Mouse (Mus musculus) gonadal fat pad, adult 2 months (tissue): ENCODE measurements around the gene Tssk6. TPM values are rescaled to one million over a fixed set of nuclear protein-coding genes. Genes with fewer than 3 reads are reported as not detected.
"Not testable (repeated sequence)": the region's sequence is repeated elsewhere in the genome, so short reads cannot be mapped to it uniquely, and the experiment has no call there.

Experiments
- DNase-seq: peaks from one replicate; pipeline ENCODE4 v3.0.0-alpha.2; 2012; ENCODE audit warnings: low read depth
- polyA plus RNA-seq: library from polyadenylated mRNA; depleted of rRNA; stranded (reverse); fragments of >200 nt; gene quantifications from 2 replicates; pipeline ENCODE4 v1.2.3, GENCODE M21; 2012; rRNA removed

Tssk6 gene
- polyA plus RNA-seq, 1 experiment: 10.3 TPM

GRCm38 (mm10) chr8:69919010-69919409 is 17.0 kb downstream of the Tssk6 start:
- no peak for DNase-seq

GRCm38 (mm10) chr8:69919876-69920662 is 18.1 kb downstream of the Tssk6 start:
- no peak for DNase-seq

GRCm38 (mm10) chr8:69921141-69921540 is 19.2 kb downstream of the Tssk6 start:
- DNase-seq: no peak

- DNase-seq: no peak
Observed at GRCm38 (mm10) chr8:69923986-69924385, 22.0 kb downstream of the Tssk6 start.

GRCm38 (mm10) chr8:69926901-69927300 is 24.9 kb downstream of the Tssk6 start:
- no peak for DNase-seq

- no peak for DNase-seq
Observed at GRCm38 (mm10) chr8:69933811-69934210, 31.8 kb downstream of the Tssk6 start.

GRCm38 (mm10) chr8:69934582-69934981 is 32.6 kb downstream of the Tssk6 start:
- no peak for DNase-seq

- no peak for DNase-seq
Observed at GRCm38 (mm10) chr8:69935431-69935830, 33.4 kb downstream of the Tssk6 start.

- DNase-seq: no peak
Observed at GRCm38 (mm10) chr8:69936050-69936794, 34.2 kb downstream of the Tssk6 start.

- no peak for DNase-seq
Observed at GRCm38 (mm10) chr8:69937466-69937865, 35.5 kb downstream of the Tssk6 start.

- no peak for DNase-seq
Observed at GRCm38 (mm10) chr8:69938245-69938982, 36.4 kb downstream of the Tssk6 start.

GRCm38 (mm10) chr8:69939633-69940032 is 37.6 kb downstream of the Tssk6 start:
- DNase-seq: no peak

GRCm38 (mm10) chr8:69940386-69940785 is 38.4 kb downstream of the Tssk6 start:
- no peak for DNase-seq

GRCm38 (mm10) chr8:69942495-69942894 is 40.5 kb downstream of the Tssk6 start:
- not testable (repeated sequence) for DNase-seq

- DNase-seq: no peak
Observed at GRCm38 (mm10) chr8:69950300-69950699, 48.3 kb downstream of the Tssk6 start.

Other genes starting within 250 kb of the Tssk6 start
- 1.7 and 2.4 TPM in 2 replicates for gene Zfp964, start 247.7 kb upstream of the Tssk6 start, polyA plus RNA-seq
- 6.3 and 7.3 TPM in 2 replicates for gene Zfp869, start 191.5 kb upstream of the Tssk6 start, polyA plus RNA-seq
- gene Zfp963, start 152.2 kb upstream of the Tssk6 start, polyA plus RNA-seq: 2.5 TPM in 2 replicates
- 0.25 TPM in 1 of 2 replicates, not detected in the other for gene Gm20422, start 127.3 kb upstream of the Tssk6 start, polyA plus RNA-seq
- 49.6 and 59.8 TPM in 2 replicates for gene Atp13a1, start 111.0 kb upstream of the Tssk6 start, polyA plus RNA-seq
- 8.9 and 11.0 TPM in 2 replicates for gene Zfp866, start 111.0 kb upstream of the Tssk6 start, polyA plus RNA-seq
- 12.1 and 14.7 TPM in 2 replicates for gene Gmip, start 93.5 kb upstream of the Tssk6 start, polyA plus RNA-seq
- 1.8 and 2.6 TPM in 2 replicates for gene Lpar2, start 79.8 kb upstream of the Tssk6 start, polyA plus RNA-seq
- gene Pbx4, start 69.7 kb upstream of the Tssk6 start, polyA plus RNA-seq: 3.3 and 3.7 TPM in 2 replicates
- 1.0 and 1.1 TPM in 2 replicates for gene Cilp2, start 14.5 kb upstream of the Tssk6 start, polyA plus RNA-seq
- 106 and 123 TPM in 2 replicates for gene Ndufa13, start 374 bp downstream of the Tssk6 start, polyA plus RNA-seq
- 3.7 and 4.8 TPM in 2 replicates for gene Yjefn3, start 528 bp downstream of the Tssk6 start, polyA plus RNA-seq
- 51.1 and 68.3 TPM in 2 replicates for gene Gatad2a, start 94.2 kb downstream of the Tssk6 start, polyA plus RNA-seq
- 64.8 and 71.9 TPM in 2 replicates for gene Mau2, start 140.6 kb downstream of the Tssk6 start, polyA plus RNA-seq
- gene Sugp1, start 140.6 kb downstream of the Tssk6 start, polyA plus RNA-seq: 11.2 and 11.8 TPM in 2 replicates
- gene Tm6sf2, start 170.7 kb downstream of the Tssk6 start, polyA plus RNA-seq: 1.1 and 2.1 TPM in 2 replicates
- 0.09 and 0.14 TPM in 2 replicates for gene Hapln4, start 181.3 kb downstream of the Tssk6 start, polyA plus RNA-seq
- gene Ncan, start 218.7 kb downstream of the Tssk6 start, polyA plus RNA-seq: 0.32 and 1.6 TPM in 2 replicates
- gene Nr2c2ap, start 229.1 kb downstream of the Tssk6 start, polyA plus RNA-seq: 16.6 and 20.4 TPM in 2 replicates
- 23.4 and 23.8 TPM in 2 replicates for gene Rfxank, start 237.0 kb downstream of the Tssk6 start, polyA plus RNA-seq
- 80.1 and 103 TPM in 2 replicates for gene Borcs8, start 237.3 kb downstream of the Tssk6 start, polyA plus RNA-seq
- gene Mef2b, start 237.5 kb downstream of the Tssk6 start, polyA plus RNA-seq: 0.08 and 0.36 TPM in 2 replicates